Mouse (Mus musculus) MEL (cell line): ENCODE results near the gene Cpn2. TPM values are rescaled to one million over a fixed set of nuclear protein-coding genes. Genes with fewer than 3 reads are reported as not detected.

ENCODE experiments used
- DNase-seq: peaks from one replicate; pipeline ENCODE4 v3.0.0; 2011; ENCODE audit warnings: low read depth, low spot score
- H3K27ac ChIP-seq: 2 replicates; pipeline ENCODE4 v1.5.1; 2012; ENCODE audit warnings: low read depth, mild to moderate bottlenecking, control low read depth, low read length, moderate library complexity; ENCODE audit not compliant: control insufficient read depth
- H3K27me3 ChIP-seq, 2 experiments: fragments of 150-350 bp in 1 of 2; sonication (generic) in 1 of 2; 2 replicates each; pipeline ENCODE4 v1.6.1; 2012; ENCODE audit warnings: low read length in 2 of 2, mild to moderate bottlenecking in 2 of 2, improper control_type of control experiment in 1 of 2, moderate library complexity in 1 of 2; ENCODE audit not compliant: insufficient read depth in 2 of 2, control insufficient read depth in 1 of 2
- H3K36me3 ChIP-seq, 2 experiments: 2 replicates each; pipeline ENCODE4 v1.6.1; 2012 to 2014; ENCODE audit warnings: low read length in 2 of 2, improper control_type of control experiment in 1 of 2, inconsistent platforms in 1 of 2, mild to moderate bottlenecking in 1 of 2; ENCODE audit not compliant: insufficient read depth in 2 of 2, control insufficient read depth in 1 of 2
- H3K4me1 ChIP-seq, 2 experiments: fragments of 150-350 bp in 1 of 2; sonication (generic) in 1 of 2; 2 replicates each; pipeline ENCODE4 v1.6.1; 2012; ENCODE audit warnings: low read length in 2 of 2, improper control_type of control experiment in 1 of 2, mild to moderate bottlenecking in 1 of 2; ENCODE audit not compliant: insufficient read depth in 2 of 2, control insufficient read depth in 1 of 2
- H3K4me3 ChIP-seq, 2 experiments: fragments of 150-350 bp in 1 of 2; sonication (generic) in 1 of 2; 2 replicates each; pipeline ENCODE4 v1.5.1; 2012; ENCODE audit warnings: low read depth in 2 of 2, low read length in 2 of 2, mild to moderate bottlenecking in 2 of 2, moderate library complexity in 2 of 2, control low read depth in 1 of 2, improper control_type of control experiment in 1 of 2; ENCODE audit not compliant: control insufficient read depth in 1 of 2, insufficient read depth in 1 of 2
- H3K79me2 ChIP-seq: 2 replicates; pipeline ENCODE4 v1.6.1; 2012; ENCODE audit warnings: mild to moderate bottlenecking, low read length, moderate library complexity; ENCODE audit not compliant: control insufficient read depth, poor library complexity, insufficient read depth
- H3K9ac ChIP-seq: 2 replicates; pipeline ENCODE4 v1.6.1; 2012; ENCODE audit warnings: low read depth, mild to moderate bottlenecking, control low read depth, low read length, moderate library complexity; ENCODE audit not compliant: control insufficient read depth, poor library complexity, severe bottlenecking
- H3K9me3 ChIP-seq: fragments of 150-350 bp; sonication (generic); replicated peaks from 2 replicates; pipeline ENCODE4 v1.6.1; 2012; ENCODE audit warnings: mild to moderate bottlenecking, low read length, improper control_type of control experiment, moderate library complexity; ENCODE audit not compliant: insufficient read depth
- CHD1 ChIP-seq: IDR thresholded peaks from 2 replicates; pipeline ENCODE4 v1.6.1; 2012; ENCODE audit warnings: low read depth, mild to moderate bottlenecking, inconsistent platforms, low read length, improper control_type of control experiment
- CTCF ChIP-seq, 3 experiments: IDR thresholded peaks in 2 of 3; conservative IDR thresholded peaks in 1 of 3; 2 replicates each; pipeline ENCODE4 v1.5.1; 2011 to 2012; ENCODE audit warnings: low read length in 3 of 3, low read depth in 2 of 3, mild to moderate bottlenecking in 2 of 3, improper control_type of control experiment in 1 of 3, inconsistent platforms in 1 of 3, mixed read lengths in 1 of 3, moderate library complexity in 1 of 3; ENCODE audit not compliant: control insufficient read depth in 1 of 3, insufficient read depth in 1 of 3, poor library complexity in 1 of 3, severe bottlenecking in 1 of 3
- ELF1 ChIP-seq: IDR thresholded peaks from 2 replicates; pipeline ENCODE4 v1.6.1; 2014; ENCODE audit warnings: low read depth, mild to moderate bottlenecking, inconsistent platforms, low read length, improper control_type of control experiment, moderate library complexity
- HCFC1 ChIP-seq: IDR thresholded peaks from 2 replicates; pipeline ENCODE4 v1.6.1; 2012; ENCODE audit warnings: low read depth, mild to moderate bottlenecking, inconsistent platforms, low read length, improper control_type of control experiment, moderate library complexity
- JUND ChIP-seq: IDR thresholded peaks from 2 replicates; pipeline ENCODE4 v1.6.1; 2011; ENCODE audit warnings: low read depth, mild to moderate bottlenecking, improper control_type of control experiment, low read length
- MAX ChIP-seq: IDR thresholded peaks from 2 replicates; pipeline ENCODE4 v1.6.1; 2011; ENCODE audit warnings: low read length, improper control_type of control experiment
- MAZ ChIP-seq: IDR thresholded peaks from 2 replicates; pipeline ENCODE4 v1.6.1; 2012; ENCODE audit warnings: low read depth, mild to moderate bottlenecking, inconsistent platforms, low read length, improper control_type of control experiment
- MYB ChIP-seq: IDR thresholded peaks from 2 replicates; pipeline ENCODE4 v1.6.1; 2011; ENCODE audit warnings: mild to moderate bottlenecking, low read depth, low read length, improper control_type of control experiment
- POLR2AphosphoS2 ChIP-seq: IDR thresholded peaks from 2 replicates; pipeline ENCODE4 v1.6.1; 2011; ENCODE audit warnings: low read length, improper control_type of control experiment
- RAD21 ChIP-seq: IDR thresholded peaks from 2 replicates; pipeline ENCODE4 v1.6.1; 2011; ENCODE audit warnings: mild to moderate bottlenecking, low read depth, low read length, improper control_type of control experiment
- SIN3A ChIP-seq: IDR thresholded peaks from 2 replicates; pipeline ENCODE4 v1.6.1; 2012; ENCODE audit warnings: low read length, improper control_type of control experiment, inconsistent platforms
- SMC3 ChIP-seq: IDR thresholded peaks from 2 replicates; pipeline ENCODE4 v1.6.1; 2011; ENCODE audit warnings: low read depth, low read length, improper control_type of control experiment
- TBP ChIP-seq: IDR thresholded peaks from 2 replicates; pipeline ENCODE4 v1.8.0; 2011; ENCODE audit warnings: low read depth, low read length, improper control_type of control experiment
- ZKSCAN1 ChIP-seq: IDR thresholded peaks from 2 replicates; pipeline ENCODE4 v1.6.1; 2012; ENCODE audit warnings: low read depth, mild to moderate bottlenecking, inconsistent platforms, low read length, improper control_type of control experiment, moderate library complexity
- ZMIZ1 ChIP-seq: IDR thresholded peaks from 2 replicates; pipeline ENCODE4 v1.6.1; 2012; ENCODE audit warnings: low read depth, mild to moderate bottlenecking, inconsistent platforms, low read length, improper control_type of control experiment, moderate library complexity
- polyA plus RNA-seq, 2 experiments: library from polyadenylated mRNA; stranded (reverse) in 1 of 2; unstranded in 1 of 2; fragments of >175 nt in 1 of 2; fragments of >200 nt in 1 of 2; gene quantifications; 2 replicates each; pipeline versions ENCODE4 v1.2.1 to v1.2.4; 2012; ENCODE audit warnings: low replicate concordance in 2 of 2, low read depth in 1 of 2; ENCODE audit not compliant: insufficient read length in 2 of 2, insufficient read depth in 1 of 2, missing spikeins in 1 of 2
- total RNA-seq: library from RNA; depleted of rRNA; stranded (reverse); fragments of 300-350 nt; gene quantifications from 2 replicates; pipeline ENCODE4 v1.2.3, GENCODE M21; 2012

Gene Cpn2
- total and polyA plus RNA-seq, 3 experiments = not detected

- TF ChIP-seq JUND (0 out of 2 replicates have a peak, but pooled peaks have one; percentile 44), MAX (peak; percentile 51; the same call in 1 of the 2 replicates), TBP (peak; percentile 23; the same call in 1 of the 2 replicates), SIN3A (peak; percentile 87), RAD21 (peak; percentile 98), ZKSCAN1 (no peak), MAZ (no peak), SMC3 (peak; percentile 100), CTCF (IDR thresholded peaks at IDR 0.05 in 2 of 3, conservative IDR thresholded peaks at IDR 0.05 in 1 of 3; ENCODE audit: control insufficient read depth in 1 of 3, insufficient read depth in 1 of 3, low read depth in 2 of 3, low read length in 3 of 3, poor library complexity in 1 of 3, severe bottlenecking in 1 of 3) (peak in 2 of 3 experiments; percentile 91 to 100; a peak in 5 of 6 replicates), HCFC1 (peak; percentile 67)
Observed at GRCm38 (mm10) chr16:30252003-30252418, 15.3 kb downstream of the Cpn2 start (continued).

DNA sequence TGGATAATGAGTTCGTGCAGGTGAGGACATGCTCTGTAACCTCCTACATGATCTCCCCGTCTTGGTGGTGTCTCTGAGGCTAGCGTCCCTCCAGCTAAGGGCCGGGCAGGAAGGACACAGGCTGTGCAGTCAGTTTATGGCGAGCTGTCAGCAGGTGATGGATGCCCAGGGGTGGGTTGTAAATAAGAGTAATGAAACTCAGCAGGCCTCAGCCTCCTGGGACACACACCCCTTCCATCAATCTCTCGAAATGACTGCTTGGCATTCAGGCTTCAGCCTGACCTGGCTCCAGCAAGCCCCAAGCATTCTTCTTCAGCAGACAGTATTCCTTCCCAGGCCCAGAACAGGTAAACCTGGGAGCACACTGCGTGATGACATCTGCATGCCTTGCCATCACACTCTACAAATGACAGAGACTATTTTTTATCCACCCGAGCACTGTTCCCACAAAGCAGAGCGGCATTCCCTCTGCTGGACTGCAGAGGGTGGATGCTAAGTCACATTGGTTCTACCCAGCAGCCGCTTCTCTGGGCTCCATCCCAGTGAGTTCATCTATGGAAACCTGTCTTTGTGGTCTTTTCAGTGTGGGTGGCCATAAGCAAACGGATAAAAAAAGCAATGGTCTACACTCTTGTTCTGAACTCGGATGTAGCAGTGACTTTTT, 23.1 kb downstream of the Cpn2 start:
- no peak for DNase-seq
- H3K27me3 ChIP-seq = peaks cover 1 to 11% of the 10 kb centered on the region in 2 experiments
- H3K9ac ChIP-seq = no peak overlapping the region
- no peak overlapping the region for H3K4me3 ChIP-seq
- no peaks in the 10 kb centered on the region for H3K79me2 ChIP-seq
- H3K36me3 ChIP-seq = no peaks in the 10 kb centered on the region
- TF ChIP-seq POLR2AphosphoS2 (no peak), CHD1 (no peak), ELF1 (no peak), MYB (no peak)
- no peaks in the 10 kb centered on the region for H3K9me3 ChIP-seq
- no peak overlapping the region for H3K27ac ChIP-seq
- no peaks in the 10 kb centered on the region for H3K4me1 ChIP-seq

DNA sequence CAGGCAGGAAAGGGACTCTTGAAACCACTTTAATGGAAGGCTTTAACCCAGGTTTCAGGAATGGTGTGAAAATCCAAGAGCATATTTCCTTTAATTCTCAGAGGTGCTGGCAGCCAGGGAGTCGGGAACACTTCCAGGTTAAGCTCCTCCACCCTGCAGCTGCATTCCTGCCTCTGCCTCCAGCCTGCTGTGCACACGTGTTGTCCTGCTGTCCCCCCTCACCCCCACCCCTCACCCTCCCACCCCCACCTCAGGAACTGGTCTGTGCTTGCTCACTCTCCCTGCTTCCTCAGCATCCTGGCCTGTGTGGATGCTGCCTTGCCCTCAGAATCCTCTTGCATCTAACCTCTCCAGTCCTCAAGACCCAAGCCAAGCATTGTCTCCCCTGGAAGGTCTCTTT, 25.7 kb downstream of the Cpn2 start:
- H3K36me3 ChIP-seq = no peaks in the 10 kb centered on the region
- no peak overlapping the region for H3K4me3 ChIP-seq
- no peaks in the 10 kb centered on the region for H3K9me3 ChIP-seq
- no peaks in the 10 kb centered on the region for H3K79me2 ChIP-seq
- TF ChIP-seq ZMIZ1 = no peak
- TF ChIP-seq CTCF (IDR thresholded peaks at IDR 0.05 in 2 of 3, conservative IDR thresholded peaks at IDR 0.05 in 1 of 3; ENCODE audit: control insufficient read depth in 1 of 3, insufficient read depth in 1 of 3, low read depth in 2 of 3, low read length in 3 of 3, poor library complexity in 1 of 3, severe bottlenecking in 1 of 3) = no peak
- H3K4me1 ChIP-seq = no peaks in the 10 kb centered on the region
- no peak overlapping the region for H3K27ac ChIP-seq
- H3K9ac ChIP-seq = no peak overlapping the region
- no peak for DNase-seq
- peaks cover 4 to 18% of the 10 kb centered on the region in 2 experiments for H3K27me3 ChIP-seq
